Comparison of ENCODE assay signal across 15 mouse cellular contexts in the genomic region with DNA sequence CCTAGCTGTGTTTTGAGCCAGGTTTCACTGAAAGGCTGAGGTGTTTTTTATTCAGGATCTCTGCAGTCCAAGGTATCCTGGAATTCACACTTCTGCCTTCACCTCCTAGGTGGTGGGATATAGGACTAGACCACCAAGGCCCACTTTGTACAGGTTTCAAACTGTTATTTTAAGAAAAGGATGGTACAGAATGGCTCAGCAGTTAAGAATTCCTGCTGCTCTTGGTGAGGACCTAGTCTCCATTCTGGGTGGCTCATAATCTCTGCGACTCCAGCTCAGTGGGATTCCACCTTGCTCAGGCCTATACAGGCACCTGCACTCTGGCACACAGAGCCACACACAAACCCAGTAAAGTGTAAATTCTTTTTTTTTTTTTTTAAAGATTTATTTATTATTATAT. TPM values are rescaled to one million over a fixed set of nuclear protein-coding genes. Genes with fewer than 3 reads are reported as not detected.
DNase-seq lines count a peak whose midpoint lies in the region; ATAC-seq and TF ChIP-seq lines count a peak whose summit lies in the region.
"Had no signal": no experiment of that assay in that cellular context is flagged by ENCODE, and none has a peak within 500 bp of the region (broad histone marks: within the 10 kb centered on the region; RNA-seq: fewer than 3 reads in every experiment).

No protein-coding gene starts in this region.

- H3K36me3 ChIP-seq in hindbrain, embryonic 10.5 days = peaks cover 58% of the 10 kb centered on the region
- peaks cover 23% of the 10 kb centered on the region for H3K36me3 ChIP-seq in hindbrain, embryonic 14.5 days (replicated peaks; ENCODE audit: control insufficient read depth, insufficient read depth)
- peaks cover 56% of the 10 kb centered on the region for H3K36me3 ChIP-seq in midbrain, embryonic 10.5 days
- no peaks in the 10 kb centered on the region; the same call in 1 of the 2 replicates for H3K36me3 ChIP-seq in midbrain, postnatal 0 days (ENCODE audit: insufficient read depth, low read length)
- peaks cover 57% of the 10 kb centered on the region for H3K36me3 ChIP-seq in embryonic facial prominence, embryonic 10.5 days (replicated peaks)
- peaks cover 30% of the 10 kb centered on the region for H3K36me3 ChIP-seq in liver, embryonic 14.5 days (replicated peaks; ENCODE audit: control insufficient read depth, insufficient read depth, low read depth)

- no peaks in the 10 kb centered on the region for H3K9me3 ChIP-seq in hindbrain, embryonic 10.5 days
- no peaks in the 10 kb centered on the region for H3K9me3 ChIP-seq in hindbrain, embryonic 14.5 days (ENCODE audit: control insufficient read depth, low read length)
- H3K9me3 ChIP-seq in midbrain, embryonic 10.5 days (replicated peaks) = no peaks in the 10 kb centered on the region
- H3K9me3 ChIP-seq in midbrain, postnatal 0 days (ENCODE audit: low read length) = no peaks in the 10 kb centered on the region
- no peaks in the 10 kb centered on the region for H3K9me3 ChIP-seq in embryonic facial prominence, embryonic 10.5 days
- H3K9me3 ChIP-seq in liver, embryonic 14.5 days (ENCODE audit: control insufficient read depth, low read length) = no peaks in the 10 kb centered on the region
- H3K9me3 ChIP-seq: intestine, embryonic 15.5 days had no signal

- no peak overlapping the region for H3K27ac ChIP-seq in hindbrain, embryonic 10.5 days
- H3K27ac ChIP-seq in hindbrain, embryonic 14.5 days = no peak overlapping the region
- H3K27ac ChIP-seq in midbrain, embryonic 10.5 days (replicated peaks) = no peak overlapping the region
- H3K27ac ChIP-seq in midbrain, postnatal 0 days (ENCODE audit: low read depth, low read length) = no peak overlapping the region
- no peak overlapping the region for H3K27ac ChIP-seq in embryonic facial prominence, embryonic 10.5 days (replicated peaks)
- H3K27ac ChIP-seq in liver, embryonic 14.5 days = no peak overlapping the region
- H3K27ac ChIP-seq: intestine, embryonic 15.5 days had no signal

- WGBS in hindbrain, embryonic 10.5 days = 78% methylated on average over 1 of the region's 1 CpGs
- 78% methylated on average over 1 of the region's 1 CpGs for WGBS in hindbrain, embryonic 14.5 days
- WGBS in midbrain, embryonic 10.5 days = 54% methylated on average over 1 of the region's 1 CpGs
- 75% methylated on average over 1 of the region's 1 CpGs for WGBS in midbrain, postnatal 0 days
- WGBS in embryonic facial prominence, embryonic 10.5 days = 71% methylated on average over 1 of the region's 1 CpGs
- WGBS in liver, embryonic 14.5 days (ENCODE audit: insufficient replicate concordance) = 58% methylated on average over 1 of the region's 1 CpGs

- H3K27me3 ChIP-seq in hindbrain, embryonic 10.5 days (ENCODE audit: insufficient read depth, poor library complexity, severe bottlenecking) = no peaks in the 10 kb centered on the region
- H3K27me3 ChIP-seq in hindbrain, embryonic 14.5 days (ENCODE audit: control insufficient read depth, insufficient read depth, low read length) = no peaks in the 10 kb centered on the region
- H3K27me3 ChIP-seq in midbrain, embryonic 10.5 days (ENCODE audit: low read depth, poor library complexity, severe bottlenecking) = no peaks in the 10 kb centered on the region
- H3K27me3 ChIP-seq in midbrain, postnatal 0 days (ENCODE audit: insufficient read depth, low read length) = no peaks in the 10 kb centered on the region
- H3K27me3 ChIP-seq in embryonic facial prominence, embryonic 10.5 days (replicated peaks; ENCODE audit: low read depth, poor library complexity, severe bottlenecking) = no peaks in the 10 kb centered on the region
- no peaks in the 10 kb centered on the region for H3K27me3 ChIP-seq in liver, embryonic 14.5 days (ENCODE audit: control insufficient read depth, insufficient read depth, low read length)
- H3K27me3 ChIP-seq: intestine, embryonic 15.5 days had no signal

- H3K4me3 ChIP-seq in hindbrain, embryonic 10.5 days = peak overlapping the region; percentile 97; the same call in 1 of the 2 replicates
- H3K4me3 ChIP-seq in hindbrain, embryonic 14.5 days (replicated peaks; ENCODE audit: low read length) = no peak overlapping the region
- H3K4me3 ChIP-seq in midbrain, embryonic 10.5 days = 0 out of 2 replicates have a peak overlapping the region, but pooled peaks have one; percentile 97
- no peak overlapping the region for H3K4me3 ChIP-seq in midbrain, postnatal 0 days (ENCODE audit: low read depth, low read length)
- peak overlapping the region; percentile 95; the same call in 1 of the 2 replicates for H3K4me3 ChIP-seq in embryonic facial prominence, embryonic 10.5 days
- H3K4me3 ChIP-seq in liver, embryonic 14.5 days (ENCODE audit: insufficient read depth in 1 of 2, low read depth in 2 of 2, low read length in 2 of 2) = no peak overlapping the region
- H3K4me3 ChIP-seq: intestine, embryonic 15.5 days had no signal

- H3K9ac ChIP-seq in hindbrain, embryonic 14.5 days = no peak overlapping the region
- H3K9ac ChIP-seq in midbrain, postnatal 0 days (replicated peaks; ENCODE audit: low read length, poor library complexity, severe bottlenecking) = no peak overlapping the region
- no peak overlapping the region for H3K9ac ChIP-seq in liver, embryonic 14.5 days (replicated peaks)
- H3K9ac ChIP-seq: intestine, embryonic 15.5 days had no signal

- TF ChIP-seq CTCF in midbrain, postnatal 0 days (IDR thresholded peaks at IDR 0.05) = no peak
- no peak for TF ChIP-seq CTCF in liver, embryonic 14.5 days (IDR thresholded peaks at IDR 0.05; ENCODE audit: low read depth)

- intact Hi-C loops in gastrocnemius, postnatal 14 days (cut with DNase I; ENCODE audit: low total_unique reads) = no loop called here

- no peak overlapping the region for H3K4me2 ChIP-seq in hindbrain, embryonic 14.5 days (replicated peaks)
- no peak overlapping the region for H3K4me2 ChIP-seq in midbrain, postnatal 0 days (ENCODE audit: low read depth, low read length, poor library complexity, severe bottlenecking)
- peak overlapping the region; percentile 88 for H3K4me2 ChIP-seq in liver, embryonic 14.5 days (ENCODE audit: low read depth)

- DNase-seq in hindbrain, embryonic 10.5 days (ENCODE audit: low spot score) = no peak
- no peak for DNase-seq in hindbrain, embryonic 14.5 days (ENCODE audit: low spot score)
- no peak for DNase-seq in midbrain, embryonic 10.5 days (ENCODE audit: low spot score)
- DNase-seq in midbrain, postnatal 0 days (ENCODE audit: low spot score) = no peak
- no peak for DNase-seq in embryonic facial prominence, embryonic 10.5 days (ENCODE audit: low spot score)
- no peak for DNase-seq in liver, embryonic 14.5 days (ENCODE audit: low read depth in 3 of 3, low spot score in 3 of 3)
- no peak for DNase-seq in gastrocnemius, adult 8-10 months (ENCODE audit: low spot score in 2 of 2)
- no peak for DNase-seq in gastrocnemius, postnatal 14 days
- DNase-seq: cerebellum, adult 9-11 months; embryo, embryonic 11 days; kidney, postnatal 36 days; thymus, postnatal 36 days had no signal

- TF ChIP-seq EP300 in liver, embryonic 14.5 days (IDR thresholded peaks at IDR 0.05; ENCODE audit: low read depth) = no peak

- no peak for ATAC-seq in hindbrain, embryonic 14.5 days (ENCODE audit: low FRiP score)
- no peak for ATAC-seq in midbrain, postnatal 0 days (ENCODE audit: low FRiP score)
- no peak for ATAC-seq in liver, embryonic 14.5 days (ENCODE audit: insufficient read depth)
- ATAC-seq: activated CD4-positive, CD25-positive, alpha-beta regulatory T cell, adult 4 months; intestine, embryonic 15.5 days; lung, postnatal 0 days had no signal

- peaks cover 36% of the 10 kb centered on the region for H3K4me1 ChIP-seq in hindbrain, embryonic 10.5 days (replicated peaks)
- peaks cover 25% of the 10 kb centered on the region for H3K4me1 ChIP-seq in hindbrain, embryonic 14.5 days (replicated peaks; ENCODE audit: control insufficient read depth, insufficient read depth, low read length)
- H3K4me1 ChIP-seq in midbrain, embryonic 10.5 days = peaks cover 34% of the 10 kb centered on the region
- no peaks in the 10 kb centered on the region for H3K4me1 ChIP-seq in midbrain, postnatal 0 days (ENCODE audit: insufficient read depth, low read length)
- peaks cover 19% of the 10 kb centered on the region for H3K4me1 ChIP-seq in embryonic facial prominence, embryonic 10.5 days
- peaks cover 18 to 31% of the 10 kb centered on the region in 2 experiments for H3K4me1 ChIP-seq in liver, embryonic 14.5 days (replicated peaks; ENCODE audit: control insufficient read depth in 2 of 2, insufficient read depth in 2 of 2, low read length in 1 of 2)

RNA-seq across cellular contexts. Expression of a gene that starts 3.6 kb away (rescaled TPM):
- polyA plus RNA-seq in hindbrain, embryonic 10.5 days (2016; fragmentation: Nextera tagmentation; extraction: Ambion mirVana) = 101 and 125 TPM in 2 replicates
- polyA plus RNA-seq in hindbrain, embryonic 14.5 days (2014; fragmentation: Nextera tagmentation; extraction: Ambion mirVana) = 90.7 and 94.9 TPM in 2 replicates
- polyA plus RNA-seq in midbrain, embryonic 10.5 days (2016; fragmentation: Nextera tagmentation; extraction: Ambion mirVana) = 128 and 131 TPM in 2 replicates
- total RNA-seq in midbrain, postnatal 0 days (2014; rRNA removed) = 65.1 and 86.5 TPM in 2 replicates
- polyA plus RNA-seq in midbrain, postnatal 0 days (2015; fragmentation: Nextera tagmentation; extraction: Ambion mirVana) = 37.4 and 44.0 TPM in 2 replicates
- 139 and 141 TPM in 2 replicates for polyA plus RNA-seq in embryonic facial prominence, embryonic 10.5 days (2016; fragmentation: Nextera tagmentation; extraction: Ambion mirVana)
- polyA plus RNA-seq in liver, embryonic 14.5 days (2012; rRNA removed) = 15.6 and 25.7 TPM in 2 replicates
- polyA plus RNA-seq in liver, embryonic 14.5 days (2014; fragmentation: Nextera tagmentation; extraction: Ambion mirVana) = 50.3 and 56.3 TPM in 2 replicates
- 10 to 100 TPM; 20.9 to 31.6 (median 24.3) TPM for total RNA-seq in gastrocnemius, adult 8-10 months (2022)
- total RNA-seq in gastrocnemius, postnatal 14 days (2021) = 10 to 100 TPM; 24.7 to 34.2 TPM

RNA-seq across cellular contexts. Expression of a gene that starts 47.2 kb away (rescaled TPM):
- 18.6 and 21.3 TPM in 2 replicates for polyA plus RNA-seq in hindbrain, embryonic 10.5 days (2016; fragmentation: Nextera tagmentation; extraction: Ambion mirVana)
- polyA plus RNA-seq in hindbrain, embryonic 14.5 days (2014; fragmentation: Nextera tagmentation; extraction: Ambion mirVana) = 46.5 and 48.9 TPM in 2 replicates
- 19.6 and 22.0 TPM in 2 replicates for polyA plus RNA-seq in midbrain, embryonic 10.5 days (2016; fragmentation: Nextera tagmentation; extraction: Ambion mirVana)
- 107 and 140 TPM in 2 replicates for total RNA-seq in midbrain, postnatal 0 days (2014; rRNA removed)
- polyA plus RNA-seq in midbrain, postnatal 0 days (2015; fragmentation: Nextera tagmentation; extraction: Ambion mirVana) = 24.1 and 30.2 TPM in 2 replicates
- polyA plus RNA-seq in embryonic facial prominence, embryonic 10.5 days (2016; fragmentation: Nextera tagmentation; extraction: Ambion mirVana) = 25.2 and 26.6 TPM in 2 replicates
- polyA plus RNA-seq in liver, embryonic 14.5 days (2012; rRNA removed) = 6.3 and 9.9 TPM in 2 replicates
- polyA plus RNA-seq in liver, embryonic 14.5 days (2014; fragmentation: Nextera tagmentation; extraction: Ambion mirVana) = 11.1 and 12.4 TPM in 2 replicates
- 10 to 100 TPM; 37.3 to 53.5 (median 43.3) TPM for total RNA-seq in gastrocnemius, adult 8-10 months (2022)
- total RNA-seq in gastrocnemius, postnatal 14 days (2021) = 10 to 100 TPM; 31.6 to 31.7 TPM

Comparison
In these comparisons a context has a peak if more than half of its experiments do, and no peak if none do; other contexts are left out.
1. H3K4me3 ChIP-seq: peak in hindbrain, embryonic 10.5 days (single experiment), midbrain, embryonic 10.5 days (single experiment) and embryonic facial prominence, embryonic 10.5 days (single experiment); none in hindbrain, embryonic 14.5 days (single experiment), midbrain, postnatal 0 days (single experiment) and liver, embryonic 14.5 days (0 of 2).